Mouse (Mus musculus) E14TG2a.4 (cell line): Measurements from ENCODE around the gene Ptprn2.
A peak's percentile ranks its signal among the peaks of the same experiment; 100 is the strongest.

Experiments used
- H3K27me3 ChIP-seq: 2 replicates; pipeline ENCODE4 v1.6.1; 2014; ENCODE audit warnings: low read length, control low read depth; ENCODE audit not compliant: insufficient read depth
- H3K36me3 ChIP-seq: 2 replicates; pipeline ENCODE4 v1.6.1; 2014; ENCODE audit warnings: low read length, control low read depth; ENCODE audit not compliant: insufficient read depth
- H3K4me1 ChIP-seq: replicated peaks from 2 replicates; pipeline ENCODE4 v1.6.1; 2014; ENCODE audit warnings: low read depth, low read length, control low read depth
- H3K4me3 ChIP-seq: replicated peaks from 2 replicates; pipeline ENCODE4 v1.5.1; 2014; ENCODE audit warnings: mild to moderate bottlenecking, low read length
- H3K9me3 ChIP-seq: 2 replicates; pipeline ENCODE4 v1.6.1; 2014; ENCODE audit warnings: low read length, control low read depth
- CTCF ChIP-seq: conservative IDR thresholded peaks from 2 replicates; pipeline ENCODE4 v1.5.1; 2014; ENCODE audit warnings: low read length
- NANOG ChIP-seq: IDR thresholded peaks from 2 replicates; pipeline ENCODE4 v1.6.1; 2014; ENCODE audit warnings: borderline replicate concordance, low read length, mixed read lengths
- POU5F1 ChIP-seq: IDR thresholded peaks from 2 replicates; pipeline ENCODE4 v1.6.1; 2014; ENCODE audit warnings: low read length, borderline replicate concordance

Ptprn2 gene

GRCm38 (mm10) chr12:117154356-117155243 is 669.1 kb downstream of the Ptprn2 start:
- Histone ChIP-seq H3K4me1 (peaks cover 70% of the 10 kb centered on the region), H3K9me3 (no peaks in the 10 kb centered on the region), H3K36me3 (no peaks in the 10 kb centered on the region), H3K27me3 (peaks cover 89% of the 10 kb centered on the region), H3K4me3 (peak overlapping the region; percentile 79)
- no peak for TF ChIP-seq CTCF
- TF ChIP-seq POU5F1, result no peak

- no peak for TF ChIP-seq POU5F1
- no peak for TF ChIP-seq NANOG
- Histone ChIP-seq H3K27me3 (peaks cover 92% of the 10 kb centered on the region), H3K36me3 (no peaks in the 10 kb centered on the region), H3K9me3 (no peaks in the 10 kb centered on the region), H3K4me3 (peak overlapping the region; percentile 79; the same call in 1 of the 2 replicates), H3K4me1 (peaks cover 78% of the 10 kb centered on the region)
These were observed 670.0 kb downstream of the Ptprn2 start for GRCm38 (mm10) chr12:117155307-117156220.

- no peaks in the 10 kb centered on the region for H3K9me3 ChIP-seq
- no peaks in the 10 kb centered on the region for H3K36me3 ChIP-seq
- H3K4me3 ChIP-seq, result no peak overlapping the region
- TF ChIP-seq NANOG (no peak), POU5F1 (no peak), CTCF (no peak)
- H3K4me1 ChIP-seq, result peaks cover 75% of the 10 kb centered on the region
- H3K27me3 ChIP-seq, result peaks cover 92% of the 10 kb centered on the region
These were observed 670.7 kb downstream of the Ptprn2 start for GRCm38 (mm10) chr12:117156256-117156655.

GRCm38 (mm10) chr12:117156786-117157185 is 671.3 kb downstream of the Ptprn2 start:
- TF ChIP-seq POU5F1 (no peak), NANOG (no peak), CTCF (no peak)
- Histone ChIP-seq H3K27me3 (peaks cover 92% of the 10 kb centered on the region), H3K4me3 (no peak overlapping the region), H3K4me1 (peaks cover 70% of the 10 kb centered on the region), H3K36me3 (no peaks in the 10 kb centered on the region), H3K9me3 (no peaks in the 10 kb centered on the region)

- no peaks in the 10 kb centered on the region for H3K9me3 ChIP-seq
- TF ChIP-seq NANOG, result no peak
- no peak for TF ChIP-seq POU5F1
- TF ChIP-seq CTCF, result no peak
- no peaks in the 10 kb centered on the region for H3K36me3 ChIP-seq
- H3K27me3 ChIP-seq, result peaks cover 92% of the 10 kb centered on the region
- peaks cover 66% of the 10 kb centered on the region for H3K4me1 ChIP-seq
- H3K4me3 ChIP-seq, result no peak overlapping the region
These were observed 671.7 kb downstream of the Ptprn2 start for GRCm38 (mm10) chr12:117157249-117157648.

GRCm38 (mm10) chr12:117157660-117158386 is 672.3 kb downstream of the Ptprn2 start:
- peaks cover 90% of the 10 kb centered on the region for H3K27me3 ChIP-seq
- no peaks in the 10 kb centered on the region for H3K36me3 ChIP-seq
- no peak for TF ChIP-seq NANOG
- TF ChIP-seq CTCF, result no peak
- no peaks in the 10 kb centered on the region for H3K9me3 ChIP-seq
- peaks cover 61% of the 10 kb centered on the region for H3K4me1 ChIP-seq
- H3K4me3 ChIP-seq, result no peak overlapping the region

- Histone ChIP-seq H3K36me3 (no peaks in the 10 kb centered on the region), H3K27me3 (peaks cover 89% of the 10 kb centered on the region), H3K9me3 (no peaks in the 10 kb centered on the region), H3K4me1 (peaks cover 52% of the 10 kb centered on the region), H3K4me3 (peak overlapping the region; percentile 61)
- no peak for TF ChIP-seq CTCF
- TF ChIP-seq NANOG, result no peak
- no peak for TF ChIP-seq POU5F1
These were observed 673.6 kb downstream of the Ptprn2 start for GRCm38 (mm10) chr12:117158950-117159668.
